Mouse (Mus musculus) forelimb bud, embryonic 11.5 days (tissue): Measurements from ENCODE around the gene Sgip1.

Source experiments
- DNase-seq: peaks from one replicate; pipeline ENCODE4 v3.0.0-alpha.2; 2012; ENCODE audit warnings: low read depth, low spot score

Gene Sgip1

GRCm38 (mm10) chr4:102895866-102896265, 154.8 kb downstream of the Sgip1 start:
- no peak for DNase-seq

- DNase-seq, result no peak
Observed at GRCm38 (mm10) chr4:102898987-102899386, 157.9 kb downstream of the Sgip1 start.

- no peak for DNase-seq
Observed at GRCm38 (mm10) chr4:102899683-102900082, 158.6 kb downstream of the Sgip1 start.

- DNase-seq, result no peak
Observed at GRCm38 (mm10) chr4:102900166-102900565, 159.1 kb downstream of the Sgip1 start.

- no peak for DNase-seq
Observed at GRCm38 (mm10) chr4:102907843-102908427, 166.8 kb downstream of the Sgip1 start.

GRCm38 (mm10) chr4:102910191-102910590, 169.1 kb downstream of the Sgip1 start:
- no peak for DNase-seq

GRCm38 (mm10) chr4:102913176-102913575, 172.1 kb downstream of the Sgip1 start:
- no peak for DNase-seq

GRCm38 (mm10) chr4:102913700-102914327, 172.7 kb downstream of the Sgip1 start:
- DNase-seq, result no peak

- DNase-seq, result no peak
Observed at GRCm38 (mm10) chr4:102918191-102918590, 177.1 kb downstream of the Sgip1 start.

- DNase-seq, result no peak
Observed at GRCm38 (mm10) chr4:102929491-102929890, 188.4 kb downstream of the Sgip1 start.

- DNase-seq, result no peak
Observed at GRCm38 (mm10) chr4:102930679-102931078, 189.6 kb downstream of the Sgip1 start.

GRCm38 (mm10) chr4:102940266-102940665, 199.2 kb downstream of the Sgip1 start:
- no peak for DNase-seq

- DNase-seq, result no peak
Observed at GRCm38 (mm10) chr4:102940738-102941137, 199.6 kb downstream of the Sgip1 start.

GRCm38 (mm10) chr4:102944325-102944724, 203.2 kb downstream of the Sgip1 start:
- no peak for DNase-seq

- DNase-seq, result no peak
Observed at GRCm38 (mm10) chr4:102952476-102952875, 211.4 kb downstream of the Sgip1 start.

GRCm38 (mm10) chr4:102955294-102955956, 214.3 kb downstream of the Sgip1 start:
- no peak for DNase-seq

- no peak for DNase-seq
Observed at GRCm38 (mm10) chr4:102959409-102959808, 218.3 kb downstream of the Sgip1 start.

GRCm38 (mm10) chr4:102964174-102964573, 223.1 kb downstream of the Sgip1 start:
- no peak for DNase-seq

GRCm38 (mm10) chr4:102967811-102968210, 226.7 kb downstream of the Sgip1 start:
- no peak for DNase-seq

GRCm38 (mm10) chr4:102969599-102969998, 228.5 kb downstream of the Sgip1 start:
- no peak for DNase-seq

GRCm38 (mm10) chr4:102971159-102971558, 230.1 kb downstream of the Sgip1 start:
- DNase-seq, result no peak

GRCm38 (mm10) chr4:102972071-102972470, 231.0 kb downstream of the Sgip1 start:
- no peak for DNase-seq

- DNase-seq, result no peak
Observed at GRCm38 (mm10) chr4:102974172-102974571, 233.1 kb downstream of the Sgip1 start.
